Mouse (Mus musculus) MEL (cell line): ENCODE data around the gene Riox1. TPM values are rescaled to one million over a fixed set of nuclear protein-coding genes. Genes with fewer than 3 reads are reported as not detected.

Experiments used
- DNase-seq: peaks from one replicate; pipeline ENCODE4 v3.0.0; 2011; ENCODE audit warnings: low read depth, low spot score
- H3K27ac ChIP-seq: 2 replicates; pipeline ENCODE4 v1.5.1; 2012; ENCODE audit warnings: low read depth, mild to moderate bottlenecking, control low read depth, low read length, moderate library complexity; ENCODE audit not compliant: control insufficient read depth
- H3K27me3 ChIP-seq, 2 experiments: fragments of 150-350 bp in 1 of 2; sonication (generic) in 1 of 2; 2 replicates each; pipeline ENCODE4 v1.6.1; 2012; ENCODE audit warnings: low read length in 2 of 2, mild to moderate bottlenecking in 2 of 2, improper control_type of control experiment in 1 of 2, moderate library complexity in 1 of 2; ENCODE audit not compliant: insufficient read depth in 2 of 2, control insufficient read depth in 1 of 2
- H3K36me3 ChIP-seq, 2 experiments: 2 replicates each; pipeline ENCODE4 v1.6.1; 2012 to 2014; ENCODE audit warnings: low read length in 2 of 2, improper control_type of control experiment in 1 of 2, inconsistent platforms in 1 of 2, mild to moderate bottlenecking in 1 of 2; ENCODE audit not compliant: insufficient read depth in 2 of 2, control insufficient read depth in 1 of 2
- H3K4me1 ChIP-seq, 2 experiments: fragments of 150-350 bp in 1 of 2; sonication (generic) in 1 of 2; 2 replicates each; pipeline ENCODE4 v1.6.1; 2012; ENCODE audit warnings: low read length in 2 of 2, improper control_type of control experiment in 1 of 2, mild to moderate bottlenecking in 1 of 2; ENCODE audit not compliant: insufficient read depth in 2 of 2, control insufficient read depth in 1 of 2
- H3K4me3 ChIP-seq, 2 experiments: fragments of 150-350 bp in 1 of 2; sonication (generic) in 1 of 2; 2 replicates each; pipeline ENCODE4 v1.5.1; 2012; ENCODE audit warnings: low read depth in 2 of 2, low read length in 2 of 2, mild to moderate bottlenecking in 2 of 2, moderate library complexity in 2 of 2, control low read depth in 1 of 2, improper control_type of control experiment in 1 of 2; ENCODE audit not compliant: control insufficient read depth in 1 of 2, insufficient read depth in 1 of 2
- H3K79me2 ChIP-seq: 2 replicates; pipeline ENCODE4 v1.6.1; 2012; ENCODE audit warnings: mild to moderate bottlenecking, low read length, moderate library complexity; ENCODE audit not compliant: control insufficient read depth, poor library complexity, insufficient read depth
- H3K9ac ChIP-seq: 2 replicates; pipeline ENCODE4 v1.6.1; 2012; ENCODE audit warnings: low read depth, mild to moderate bottlenecking, control low read depth, low read length, moderate library complexity; ENCODE audit not compliant: control insufficient read depth, poor library complexity, severe bottlenecking
- H3K9me3 ChIP-seq: fragments of 150-350 bp; sonication (generic); replicated peaks from 2 replicates; pipeline ENCODE4 v1.6.1; 2012; ENCODE audit warnings: mild to moderate bottlenecking, low read length, improper control_type of control experiment, moderate library complexity; ENCODE audit not compliant: insufficient read depth
- BHLHE40 ChIP-seq: IDR thresholded peaks from 2 replicates; pipeline ENCODE4 v1.6.1; 2012; ENCODE audit warnings: low read depth, mild to moderate bottlenecking, inconsistent platforms, low read length, improper control_type of control experiment, borderline replicate concordance
- CHD1 ChIP-seq: IDR thresholded peaks from 2 replicates; pipeline ENCODE4 v1.6.1; 2012; ENCODE audit warnings: low read depth, mild to moderate bottlenecking, inconsistent platforms, low read length, improper control_type of control experiment
- CTCF ChIP-seq, 3 experiments: IDR thresholded peaks in 2 of 3; conservative IDR thresholded peaks in 1 of 3; 2 replicates each; pipeline ENCODE4 v1.5.1; 2011 to 2012; ENCODE audit warnings: low read length in 3 of 3, low read depth in 2 of 3, mild to moderate bottlenecking in 2 of 3, improper control_type of control experiment in 1 of 3, inconsistent platforms in 1 of 3, mixed read lengths in 1 of 3, moderate library complexity in 1 of 3; ENCODE audit not compliant: control insufficient read depth in 1 of 3, insufficient read depth in 1 of 3, poor library complexity in 1 of 3, severe bottlenecking in 1 of 3
- E2F4 ChIP-seq: IDR thresholded peaks from 2 replicates; pipeline ENCODE4 v1.6.1; 2011; ENCODE audit warnings: low read depth, low read length, improper control_type of control experiment, borderline replicate concordance
- ELF1 ChIP-seq: IDR thresholded peaks from 2 replicates; pipeline ENCODE4 v1.6.1; 2014; ENCODE audit warnings: low read depth, mild to moderate bottlenecking, inconsistent platforms, low read length, improper control_type of control experiment, moderate library complexity
- EP300 ChIP-seq, 2 experiments: IDR thresholded peaks; 2 replicates each; pipeline ENCODE4 v1.6.1; 2011; ENCODE audit warnings: improper control_type of control experiment in 2 of 2, low read length in 2 of 2, low read depth in 1 of 2, mild to moderate bottlenecking in 1 of 2
- ETS1 ChIP-seq: IDR thresholded peaks from 2 replicates; pipeline ENCODE4 v1.6.1; 2012; ENCODE audit warnings: low read depth, mild to moderate bottlenecking, inconsistent platforms, low read length, improper control_type of control experiment, moderate library complexity
- GABPA ChIP-seq: IDR thresholded peaks from 2 replicates; pipeline ENCODE4 v1.6.1; 2012; ENCODE audit warnings: low read depth, mild to moderate bottlenecking, inconsistent platforms, low read length, improper control_type of control experiment, moderate library complexity
- JUND ChIP-seq: IDR thresholded peaks from 2 replicates; pipeline ENCODE4 v1.6.1; 2011; ENCODE audit warnings: low read depth, mild to moderate bottlenecking, improper control_type of control experiment, low read length
- MAX ChIP-seq: IDR thresholded peaks from 2 replicates; pipeline ENCODE4 v1.6.1; 2011; ENCODE audit warnings: low read length, improper control_type of control experiment
- MYB ChIP-seq: IDR thresholded peaks from 2 replicates; pipeline ENCODE4 v1.6.1; 2011; ENCODE audit warnings: mild to moderate bottlenecking, low read depth, low read length, improper control_type of control experiment
- MYC ChIP-seq: IDR thresholded peaks from 2 replicates; pipeline ENCODE4 v1.6.1; 2011; ENCODE audit warnings: low read depth, mild to moderate bottlenecking, low read length, improper control_type of control experiment, moderate library complexity
- NRF1 ChIP-seq: IDR thresholded peaks from 2 replicates; pipeline ENCODE4 v1.6.1; 2014; ENCODE audit warnings: low read depth, mild to moderate bottlenecking, inconsistent platforms, low read length, improper control_type of control experiment, moderate library complexity; ENCODE audit not compliant: poor library complexity, insufficient read depth, severe bottlenecking
- POLR2A ChIP-seq, 2 experiments: IDR thresholded peaks; 2 replicates each; pipeline ENCODE4 v1.6.1; 2011 to 2012; ENCODE audit warnings: low read length in 2 of 2, mild to moderate bottlenecking in 2 of 2, control low read depth in 1 of 2, improper control_type of control experiment in 1 of 2, low read depth in 1 of 2, moderate library complexity in 1 of 2; ENCODE audit not compliant: control insufficient read depth in 1 of 2, insufficient read depth in 1 of 2, poor library complexity in 1 of 2
- POLR2AphosphoS2 ChIP-seq: IDR thresholded peaks from 2 replicates; pipeline ENCODE4 v1.6.1; 2011; ENCODE audit warnings: low read length, improper control_type of control experiment
- SIN3A ChIP-seq: IDR thresholded peaks from 2 replicates; pipeline ENCODE4 v1.6.1; 2012; ENCODE audit warnings: low read length, improper control_type of control experiment, inconsistent platforms
- SMC3 ChIP-seq: IDR thresholded peaks from 2 replicates; pipeline ENCODE4 v1.6.1; 2011; ENCODE audit warnings: low read depth, low read length, improper control_type of control experiment
- TCF12 ChIP-seq: IDR thresholded peaks from 2 replicates; pipeline ENCODE4 v1.6.1; 2014; ENCODE audit warnings: low read depth, mild to moderate bottlenecking, inconsistent platforms, low read length, improper control_type of control experiment, moderate library complexity
- UBTF ChIP-seq: IDR thresholded peaks from 2 replicates; pipeline ENCODE4 v1.6.1; 2012; ENCODE audit warnings: low read depth, mild to moderate bottlenecking, inconsistent platforms, low read length, improper control_type of control experiment, moderate library complexity, borderline replicate concordance; ENCODE audit not compliant: insufficient read depth
- ZC3H11A ChIP-seq: IDR thresholded peaks from 2 replicates; pipeline ENCODE4 v1.6.1; 2012; ENCODE audit warnings: low read depth, mild to moderate bottlenecking, inconsistent platforms, low read length, improper control_type of control experiment
- ZMIZ1 ChIP-seq: IDR thresholded peaks from 2 replicates; pipeline ENCODE4 v1.6.1; 2012; ENCODE audit warnings: low read depth, mild to moderate bottlenecking, inconsistent platforms, low read length, improper control_type of control experiment, moderate library complexity
- ZNF384 ChIP-seq: IDR thresholded peaks from 2 replicates; pipeline ENCODE4 v1.6.1; 2012; ENCODE audit warnings: low read depth, mild to moderate bottlenecking, inconsistent platforms, low read length, improper control_type of control experiment
- polyA plus RNA-seq, 2 experiments: library from polyadenylated mRNA; stranded (reverse) in 1 of 2; unstranded in 1 of 2; fragments of >175 nt in 1 of 2; fragments of >200 nt in 1 of 2; gene quantifications; 2 replicates each; pipeline versions ENCODE4 v1.2.1 to v1.2.4; 2012; ENCODE audit warnings: low replicate concordance in 2 of 2, low read depth in 1 of 2; ENCODE audit not compliant: insufficient read length in 2 of 2, insufficient read depth in 1 of 2, missing spikeins in 1 of 2
- total RNA-seq: library from RNA; depleted of rRNA; stranded (reverse); fragments of 300-350 nt; gene quantifications from 2 replicates; pipeline ENCODE4 v1.2.3, GENCODE M21; 2012

The Riox1 gene
- total and polyA plus RNA-seq, 3 experiments: 46.6 to 47.1 TPM; not detected in 1

DNA sequence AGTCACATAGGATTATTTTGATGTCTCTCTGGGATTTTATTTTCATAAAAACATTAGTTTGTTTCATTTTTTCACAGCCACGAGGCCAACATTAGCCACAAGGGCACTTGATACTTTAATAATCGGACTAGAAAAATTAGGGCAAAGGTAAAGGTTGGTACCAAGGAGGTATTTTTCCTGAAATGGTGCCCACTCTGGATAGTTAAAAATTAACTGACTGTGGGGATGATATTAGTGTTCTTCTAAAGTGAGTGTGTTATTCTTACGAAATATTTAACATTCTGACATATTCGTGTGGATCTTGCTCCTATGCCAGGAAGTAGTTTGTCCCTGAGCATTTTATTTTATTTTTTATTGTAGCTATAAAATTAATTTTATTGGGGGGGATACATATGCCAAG, 31.2 kb downstream of the Riox1 start:
- peaks cover 3% of the 10 kb centered on the region in 2 experiments; a peak in 3 of 4 replicates for H3K4me1 ChIP-seq
- H3K27me3 ChIP-seq: 0 out of 4 replicates have a peak, but pooled peaks cover 0 to 1% of the 10 kb centered on the region in 2 experiments
- peaks cover 0 to 4% of the 10 kb centered on the region in 2 experiments; a peak in 2 of 4 replicates for H3K36me3 ChIP-seq
- H3K9ac ChIP-seq: no peak overlapping the region
- no peak overlapping the region for H3K27ac ChIP-seq
- H3K79me2 ChIP-seq: no peaks in the 10 kb centered on the region
- no peak for DNase-seq
- TF ChIP-seq SIN3A (no peak), POLR2AphosphoS2 (no peak), ZNF384 (no peak), ETS1 (no peak), GABPA (no peak)
- no peak overlapping the region for H3K4me3 ChIP-seq
- H3K9me3 ChIP-seq: no peaks in the 10 kb centered on the region

GRCm38 (mm10) chr12:83984752-83985151, 34.3 kb downstream of the Riox1 start, which contains the start of gene Heatr4:
TSS of gene Heatr4 (minus strand) at chr12:83984852.
- Histone ChIP-seq H3K4me1 (peaks cover 10 to 11% of the 10 kb centered on the region in 2 experiments), H3K9me3 (no peaks in the 10 kb centered on the region), H3K79me2 (peaks cover 11% of the 10 kb centered on the region), H3K9ac (no peak within 1 kb of the TSS), H3K4me3 (no peak within 1 kb of the TSS), H3K36me3 (peaks cover 0 to 17% of the 10 kb centered on the region in 2 experiments; a peak in 2 of 4 replicates), H3K27ac (no peak within 1 kb of the TSS)
- DNase-seq: no peak
- TF ChIP-seq NRF1 (no peak), BHLHE40 (no peak), EP300 (IDR thresholded peaks at IDR 0.05; ENCODE audit: low read depth in 1 of 2, low read length in 2 of 2) (no peak), JUND (no peak), TCF12 (no peak), MAX (no peak), MYB (no peak), POLR2A (IDR thresholded peaks at IDR 0.05; ENCODE audit: control insufficient read depth in 1 of 2, insufficient read depth in 1 of 2, low read depth in 1 of 2, low read length in 2 of 2, poor library complexity in 1 of 2) (no peak), ELF1 (no peak), ZC3H11A (no peak), ZMIZ1 (no peak), UBTF (no peak), CTCF (IDR thresholded peaks at IDR 0.05 in 2 of 3, conservative IDR thresholded peaks at IDR 0.05 in 1 of 3; ENCODE audit: control insufficient read depth in 1 of 3, insufficient read depth in 1 of 3, low read depth in 2 of 3, low read length in 3 of 3, poor library complexity in 1 of 3, severe bottlenecking in 1 of 3) (no peak), MYC (no peak), SMC3 (no peak), CHD1 (no peak), E2F4 (no peak), SIN3A (no peak)
- TF ChIP-seq, all 39 proteins: peak for 0
- H3K27me3 ChIP-seq: 0 out of 4 replicates have a peak, but pooled peaks cover 0 to 1% of the 10 kb centered on the region in 2 experiments
